Mouse (Mus musculus): ENCODE data around the gene Hus1. TPM values are rescaled to one million over a fixed set of nuclear protein-coding genes. Genes with fewer than 3 reads are reported as not detected.

The Hus1 gene
- total RNA-seq, 2 experiments from 2014 or later = 11.3 to 16.1 TPM

- intact Hi-C loops (cut with DNase I) = loop anchor here (1.0 to 2.0 kb wide), 2 partner anchors 143 to 153 kb away; no protein-coding TSS in a partner anchor
- peak; percentile 58 to 82 for DNase-seq
These were observed 27.6 kb downstream of the Hus1 start for GRCm38 (mm10) chr11:8983237-8983861.

- DNase-seq = no peak
- intact Hi-C loops (cut with DNase I) = no loop called here
These were observed 32.8 kb downstream of the Hus1 start for GRCm38 (mm10) chr11:8978154-8978553.

DNA sequence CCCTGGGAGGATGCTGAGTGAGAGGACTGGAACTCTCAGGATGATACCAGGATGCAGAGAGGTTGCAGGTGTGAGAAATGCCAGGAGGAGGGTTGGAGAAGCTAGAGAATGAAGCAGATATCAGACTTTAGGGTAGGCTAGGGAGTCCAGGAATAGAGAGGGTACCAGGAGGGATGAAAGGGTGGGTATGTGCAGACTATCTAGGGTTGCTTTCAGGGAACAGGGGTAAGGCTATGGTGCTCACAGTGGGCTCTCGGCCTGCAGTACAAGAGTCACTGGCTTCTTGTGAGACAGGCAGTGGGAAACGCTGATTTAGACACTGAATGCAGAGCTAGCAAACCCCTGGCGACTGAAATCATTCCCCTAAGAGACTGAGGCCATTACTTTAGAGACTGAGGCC is 37.8 kb downstream of the Hus1 start, which contains the start of gene Pkd1l1:
Gene Pkd1l1, minus strand, starts transcription at position 101 of the 400 bp plus-strand sequence.
- DNase-seq = no peak
- intact Hi-C loops (cut with DNase I) = no loop called here

DNA sequence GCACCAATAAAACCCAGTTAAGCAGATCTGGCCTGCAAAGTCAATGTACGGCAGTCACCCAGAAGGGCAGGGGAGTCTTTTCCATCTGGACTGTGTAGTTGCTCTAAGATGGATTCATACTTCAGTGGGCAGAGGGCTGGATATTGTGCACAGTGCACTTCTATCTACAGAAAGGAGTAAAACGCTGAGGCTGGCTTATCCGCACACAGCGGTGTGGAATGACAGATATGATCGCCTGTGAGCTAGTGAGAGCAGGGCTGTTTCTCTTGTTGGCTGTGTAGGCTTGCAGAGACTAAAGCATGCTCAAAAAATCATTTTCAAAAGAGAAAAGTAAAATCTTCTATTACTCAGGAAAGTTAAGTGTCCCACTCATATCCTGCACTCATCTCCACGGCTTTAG is 38.9 kb downstream of the Hus1 start:
- no peak for DNase-seq
- intact Hi-C loops (cut with DNase I) = no loop called here

GRCm38 (mm10) chr11:8970509-8970908 is 40.5 kb downstream of the Hus1 start:
- intact Hi-C loops (cut with DNase I) = no loop called here
- no peak for DNase-seq

GRCm38 (mm10) chr11:8968094-8968493 is 42.9 kb downstream of the Hus1 start:
- intact Hi-C loops (cut with DNase I) = no loop called here

GRCm38 (mm10) chr11:8958572-8958971 is 52.4 kb downstream of the Hus1 start:
- DNase-seq = no peak
- intact Hi-C loops (cut with DNase I) = loop anchor here (5.0 to 10.0 kb wide), 3 partner anchors 96 to 536 kb away; partner anchors contain the start of gene Tns3

More at GRCm38 (mm10) chr11:8968094-8968493, 42.9 kb downstream of the Hus1 start:
- DNase-seq = no peak

GRCm38 (mm10) chr11:8958108-8958507 is 52.9 kb downstream of the Hus1 start:
- intact Hi-C loops (cut with DNase I) = loop anchor here (5.0 to 10.0 kb wide), 3 partner anchors 96 to 536 kb away; partner anchors contain the start of gene Tns3
- DNase-seq = no peak

GRCm38 (mm10) chr11:8957023-8957422 is 54.0 kb downstream of the Hus1 start:
- intact Hi-C loops (cut with DNase I) = loop anchor here (5.0 to 10.0 kb wide), 3 partner anchors 95 to 535 kb away; partner anchors contain the start of gene Tns3

GRCm38 (mm10) chr11:8955678-8956077 is 55.3 kb downstream of the Hus1 start:
- intact Hi-C loops (cut with DNase I) = loop anchor here (1.0 to 10.0 kb wide), 4 partner anchors 93 to 533 kb away; partner anchors contain the start of gene Tns3
- DNase-seq = peak; percentile 11 to 53

More at GRCm38 (mm10) chr11:8957023-8957422, 54.0 kb downstream of the Hus1 start:
- DNase-seq = peak in 1 of 2 experiments; percentile 15

- no peak for DNase-seq
- intact Hi-C loops (cut with DNase I) = loop anchor here (10.0 kb wide), 1 partner anchor 285 kb away; the partner anchor contains the start of gene Tns3
These were observed 61.1 kb downstream of the Hus1 start for GRCm38 (mm10) chr11:8949765-8950430.

DNA sequence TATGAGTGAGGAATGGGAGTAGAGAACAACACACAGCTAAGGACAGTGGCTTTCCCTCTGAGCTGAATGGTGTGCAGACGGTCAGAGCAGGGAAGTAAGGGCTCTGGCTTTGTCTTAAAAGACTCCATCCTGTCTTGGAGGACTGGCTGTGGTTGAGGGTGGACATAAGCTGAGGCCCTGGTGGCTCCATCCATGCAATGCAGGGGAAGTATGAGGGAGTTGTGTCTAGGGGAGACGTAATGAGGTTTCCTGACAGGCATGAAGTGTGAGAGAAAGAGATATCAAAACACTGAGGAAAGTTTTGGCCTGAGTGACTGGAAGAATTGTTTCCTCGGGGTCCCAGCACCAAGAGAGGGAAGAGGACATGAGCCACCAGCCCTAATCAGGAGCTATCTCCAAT is 62.1 kb downstream of the Hus1 start:
- intact Hi-C loops (cut with DNase I) = no loop called here
- no peak for DNase-seq

DNA sequence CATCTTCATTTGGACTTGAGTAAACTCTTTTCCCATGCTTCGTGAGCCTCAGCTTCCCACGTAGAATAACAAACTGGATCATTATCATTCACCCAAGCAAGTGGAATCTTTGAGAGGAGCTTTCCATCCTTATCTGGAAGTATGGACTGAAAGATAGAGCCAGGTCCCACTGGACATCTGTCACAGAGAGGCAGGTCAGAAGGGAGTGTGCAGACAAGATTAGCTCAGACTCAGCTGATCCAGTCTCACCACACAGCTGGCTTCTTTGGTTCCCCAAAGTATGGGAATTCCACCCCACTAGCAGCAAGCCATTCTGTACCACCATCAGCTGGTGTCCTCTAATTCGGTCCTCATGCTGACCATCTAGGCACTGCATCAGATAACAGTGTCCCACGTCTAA is 66.9 kb downstream of the Hus1 start:
- intact Hi-C loops (cut with DNase I) = no loop called here

More for the DNA sequence above, 66.9 kb downstream of the Hus1 start:
- no peak for DNase-seq

Other genes starting within 250 kb of the Hus1 start
- not detected for gene Pkd1l1, start 37.9 kb downstream of the Hus1 start, total RNA-seq (2021)
- gene Gm11992, start 37.4 kb upstream of the Hus1 start, total RNA-seq (2021) = 1 to 10 TPM; 2.2 to 2.6 TPM
- gene Sun3, start 37.8 kb upstream of the Hus1 start, total RNA-seq (2021) = 1 to 10 TPM; 4.8 to 5.5 TPM
- 10 to 100 TPM; 25.4 to 26.5 TPM for gene Upp1, start 106.9 kb upstream of the Hus1 start, total RNA-seq (2021)
- not detected for gene Abca13, start 180.8 kb upstream of the Hus1 start, total RNA-seq (2021)